Mouse (Mus musculus) forebrain, embryonic 12.5 days (tissue): ENCODE data around the gene Dnah2. TPM values are rescaled to one million over a fixed set of nuclear protein-coding genes. Genes with fewer than 3 reads are reported as not detected.
A peak's percentile ranks its signal among the peaks of the same experiment; 100 is the strongest.

Source experiments
- ATAC-seq: fragments of 200-750 bp; cut with Nextera tagmentation; 2 replicates; pipeline ENCODE4 v1.8.0; 2017; ENCODE audit warnings: moderate TSS enrichment; ENCODE audit not compliant: low FRiP score
- H3K27ac ChIP-seq: fragments of 300-500 bp; sonication (generic); 2 replicates; pipeline ENCODE4 v1.5.1; 2016; ENCODE audit warnings: mild to moderate bottlenecking
- H3K27me3 ChIP-seq: fragments of 300-500 bp; sonication (generic); 2 replicates; pipeline ENCODE4 v1.6.1; 2016; ENCODE audit warnings: mild to moderate bottlenecking
- H3K36me3 ChIP-seq: fragments of 300-500 bp; sonication (generic); replicated peaks from 2 replicates; pipeline ENCODE4 v1.6.1; 2016; ENCODE audit warnings: mild to moderate bottlenecking
- H3K4me1 ChIP-seq: fragments of 300-500 bp; sonication (generic); 2 replicates; pipeline ENCODE4 v1.6.1; 2016
- H3K4me2 ChIP-seq: fragments of 300-500 bp; sonication (generic); 2 replicates; pipeline ENCODE4 v1.6.1; 2016; ENCODE audit warnings: mild to moderate bottlenecking, moderate library complexity
- H3K4me3 ChIP-seq: fragments of 300-500 bp; sonication (generic); replicated peaks from 2 replicates; pipeline ENCODE4 v1.5.1; 2016; ENCODE audit warnings: mild to moderate bottlenecking
- H3K9ac ChIP-seq: fragments of 300-500 bp; sonication (generic); 2 replicates; pipeline ENCODE4 v1.6.1; 2016; ENCODE audit warnings: mild to moderate bottlenecking
- H3K9me3 ChIP-seq: fragments of 300-500 bp; sonication (generic); 2 replicates; pipeline ENCODE4 v1.6.1; 2016
- WGBS: fragments of 180-500 bp; shearing (Covaris S2); methylation state at CpG from one replicate; pipeline ENCODE4 v1.1.7; 2016; 5-methylcytosine and 5-hydroxymethylcytosine counted together
- polyA plus RNA-seq: library from polyadenylated mRNA; unstranded; fragments of >200 nt; fragmentation: Nextera tagmentation; extraction: Ambion mirVana; gene quantifications from 2 replicates; pipeline ENCODE4 v1.2.1, GENCODE M21; 2016

The Dnah2 gene
- polyA plus RNA-seq, 1 experiment from 2014 or later: 2.1 TPM

DNA sequence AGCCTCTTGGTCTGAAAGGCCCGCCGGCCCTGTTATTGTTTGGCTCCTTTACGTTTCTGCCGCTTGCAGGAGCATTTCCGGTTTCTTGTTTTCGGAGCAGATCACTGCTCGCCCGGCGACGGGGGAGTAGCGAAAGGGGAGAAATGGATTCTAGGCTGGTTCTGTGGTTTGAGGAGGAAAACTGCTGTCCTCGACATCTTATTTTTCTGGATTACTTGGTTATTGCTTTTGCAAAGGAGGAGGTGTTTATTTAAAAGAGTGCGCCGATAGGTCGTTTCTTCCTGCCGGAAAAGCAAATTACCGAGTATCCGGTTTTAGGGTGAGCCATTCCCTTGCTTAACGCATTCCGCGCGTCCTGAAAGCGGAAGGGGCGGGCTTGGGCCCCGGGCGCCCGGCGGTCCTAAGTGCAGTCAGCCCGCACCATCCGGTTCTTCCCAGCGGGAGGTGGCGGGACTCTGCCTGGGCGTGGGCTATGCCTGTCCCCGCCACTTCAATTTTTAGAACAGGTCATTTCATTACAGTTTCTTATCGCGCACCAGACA, 32.3 kb upstream of the Dnah2 start:
- ATAC-seq: peak; percentile 83
- Histone ChIP-seq H3K9me3 (no peaks in the 10 kb centered on the region), H3K4me1 (peaks cover 39% of the 10 kb centered on the region), H3K4me3 (peak overlapping the region; percentile 79), H3K36me3 (peaks cover 8% of the 10 kb centered on the region), H3K4me2 (peak overlapping the region; percentile 71), H3K27ac (peak overlapping the region; percentile 95), H3K9ac (peak overlapping the region; percentile 67), H3K27me3 (no peaks in the 10 kb centered on the region)
- under 1% methylated on average over 36 of the region's 36 CpGs for WGBS

GRCm38 (mm10) chr11:69580572-69581146, 31.7 kb upstream of the Dnah2 start:
- peak; percentile 6; the same call in 1 of the 2 replicates for ATAC-seq
- H3K27ac ChIP-seq: peak overlapping the region; percentile 95
- peak overlapping the region; percentile 71 for H3K4me2 ChIP-seq
- peak overlapping the region; percentile 79 for H3K4me3 ChIP-seq
- H3K4me1 ChIP-seq: peaks cover 43% of the 10 kb centered on the region
- WGBS: under 1% methylated on average over 25 of the region's 25 CpGs
- H3K36me3 ChIP-seq: peaks cover 12% of the 10 kb centered on the region
- H3K9ac ChIP-seq: peak overlapping the region; percentile 67
- H3K9me3 ChIP-seq: no peaks in the 10 kb centered on the region
- H3K27me3 ChIP-seq: no peaks in the 10 kb centered on the region

- Histone ChIP-seq H3K27me3 (no peaks in the 10 kb centered on the region), H3K9ac (peak within 1 kb of the TSS; percentile 90), H3K36me3 (peaks cover 12% of the 10 kb centered on the region), H3K9me3 (no peaks in the 10 kb centered on the region), H3K4me2 (peak within 1 kb of the TSS; percentile 84), H3K4me3 (peak within 1 kb of the TSS; percentile 79), H3K4me1 (peaks cover 48% of the 10 kb centered on the region), H3K27ac (peak within 1 kb of the TSS; percentile 95)
- 0% methylated on average over 13 of the region's 13 CpGs for WGBS
- peak; percentile 64 for ATAC-seq
Measured at GRCm38 (mm10) chr11:69580091-69580514, 31.2 kb upstream of the Dnah2 start, which contains the start of the genes Wrap53 and Trp53. Wrap53 (minus strand) TSS chr11:69580255. Trp53 (plus strand) TSS chr11:69580359.

DNA sequence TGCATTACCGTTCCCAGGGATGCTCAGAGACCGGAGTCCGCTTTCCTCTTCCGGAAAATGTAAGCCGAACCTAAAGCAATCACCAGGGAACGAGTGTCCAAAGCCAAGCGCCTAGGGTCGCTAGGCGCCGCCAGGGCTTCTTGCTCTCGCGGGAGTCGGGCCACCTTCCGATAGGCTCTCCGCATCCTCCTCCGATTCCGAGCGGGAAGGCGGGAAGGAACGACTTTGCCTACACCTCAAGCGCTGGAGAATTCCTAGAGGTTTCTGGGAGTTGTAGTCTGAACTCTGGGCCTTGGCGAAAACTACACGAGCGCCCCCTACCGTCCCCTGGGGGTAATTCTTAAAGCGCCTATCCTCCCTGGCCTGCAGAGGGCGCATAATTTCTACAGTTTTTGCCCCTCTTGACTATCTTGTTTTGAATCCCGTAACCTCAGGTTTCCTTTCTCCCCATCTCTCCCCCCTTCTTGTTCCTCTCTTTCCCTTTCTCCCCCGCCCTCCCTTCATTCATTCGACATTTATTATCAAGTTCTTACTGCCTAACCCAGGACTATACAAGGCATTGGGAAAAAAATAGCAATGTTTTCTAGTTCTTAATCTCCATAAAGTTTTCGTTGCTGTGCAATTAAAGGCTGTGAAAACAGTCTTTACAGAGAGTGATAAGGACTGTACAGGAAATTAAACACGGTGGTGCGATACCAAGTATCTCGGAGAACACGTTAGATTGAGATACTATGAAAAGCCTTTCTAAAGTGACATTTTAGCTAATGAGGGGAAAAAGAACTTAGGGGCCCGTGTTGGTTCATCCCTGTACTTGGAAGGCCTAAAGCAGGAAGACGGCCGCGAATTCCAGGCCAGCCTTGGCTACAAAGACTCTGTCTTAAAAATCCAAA, 30.5 kb upstream of the Dnah2 start:
- H3K4me1 ChIP-seq: peaks cover 53% of the 10 kb centered on the region
- H3K27me3 ChIP-seq: no peaks in the 10 kb centered on the region
- H3K36me3 ChIP-seq: peaks cover 14% of the 10 kb centered on the region
- peak overlapping the region; percentile 84 for H3K4me2 ChIP-seq
- H3K27ac ChIP-seq: peak overlapping the region; percentile 95
- WGBS: 2% methylated on average over 39 of the region's 39 CpGs
- H3K4me3 ChIP-seq: peak overlapping the region; percentile 79
- peak; percentile 89 for ATAC-seq
- H3K9me3 ChIP-seq: no peaks in the 10 kb centered on the region
- peak overlapping the region; percentile 90 for H3K9ac ChIP-seq

GRCm38 (mm10) chr11:69578301-69578700, 29.4 kb upstream of the Dnah2 start:
- ATAC-seq: no peak
- WGBS: 15% methylated on average over 15 of the region's 15 CpGs
- Histone ChIP-seq H3K9ac (peak overlapping the region; percentile 90), H3K27ac (no peak overlapping the region), H3K4me2 (peak overlapping the region; percentile 84), H3K4me1 (peaks cover 50% of the 10 kb centered on the region), H3K9me3 (no peaks in the 10 kb centered on the region), H3K4me3 (peak overlapping the region; percentile 79), H3K27me3 (no peaks in the 10 kb centered on the region), H3K36me3 (peaks cover 20% of the 10 kb centered on the region)

DNA sequence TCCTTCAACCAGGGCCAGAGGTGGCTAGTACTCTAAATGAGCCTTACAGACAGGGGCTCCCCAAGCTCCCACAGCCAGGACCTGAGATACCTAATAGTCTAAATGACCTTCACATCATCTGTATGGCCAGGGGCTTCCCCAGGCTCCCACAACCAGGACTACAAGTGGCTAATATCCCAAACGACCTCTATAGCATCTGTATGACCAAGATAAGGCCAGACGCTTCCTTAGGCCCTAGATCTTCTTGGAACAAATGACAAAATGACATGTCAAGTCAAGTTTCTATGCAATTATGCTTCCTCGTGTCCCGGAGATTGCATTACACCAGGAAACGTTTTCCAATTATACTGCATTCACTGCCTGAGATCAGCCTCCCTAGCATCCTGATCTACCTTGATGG, 27.4 kb upstream of the Dnah2 start:
- H3K4me3 ChIP-seq: no peak overlapping the region
- no peak overlapping the region for H3K27ac ChIP-seq
- H3K9me3 ChIP-seq: no peaks in the 10 kb centered on the region
- ATAC-seq: no peak
- H3K4me2 ChIP-seq: peak overlapping the region; percentile 6; the same call in 1 of the 2 replicates
- WGBS: 77% methylated on average over 5 of the region's 5 CpGs
- H3K4me1 ChIP-seq: peaks cover 41% of the 10 kb centered on the region
- H3K9ac ChIP-seq: no peak overlapping the region
- peaks cover 37% of the 10 kb centered on the region for H3K36me3 ChIP-seq
- H3K27me3 ChIP-seq: no peaks in the 10 kb centered on the region

DNA sequence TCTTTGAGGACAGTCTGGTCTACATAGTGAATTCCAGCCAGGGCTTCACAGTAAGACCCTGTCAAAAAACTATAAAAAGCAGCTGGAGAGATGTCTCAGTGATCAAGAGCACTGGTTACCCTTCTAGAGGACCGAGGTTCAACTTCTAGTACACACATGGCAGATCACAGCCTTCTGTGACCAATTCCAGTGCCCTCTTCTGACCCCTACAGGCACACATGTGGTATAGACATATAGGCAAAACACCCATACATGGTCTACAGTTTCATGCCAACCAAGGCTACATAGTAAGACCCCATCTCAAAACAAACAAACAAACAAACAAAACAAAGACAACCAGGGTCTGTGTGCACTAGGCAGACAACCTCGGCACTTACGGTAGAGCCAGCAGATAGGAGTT, 26.3 kb upstream of the Dnah2 start:
- Histone ChIP-seq H3K27me3 (no peaks in the 10 kb centered on the region), H3K4me1 (peaks cover 41% of the 10 kb centered on the region), H3K4me3 (no peak overlapping the region), H3K4me2 (no peak overlapping the region), H3K36me3 (peaks cover 48% of the 10 kb centered on the region), H3K9me3 (no peaks in the 10 kb centered on the region), H3K9ac (no peak overlapping the region), H3K27ac (no peak overlapping the region)
- ATAC-seq: no peak
- 73% methylated on average over 3 of the region's 3 CpGs for WGBS

DNA sequence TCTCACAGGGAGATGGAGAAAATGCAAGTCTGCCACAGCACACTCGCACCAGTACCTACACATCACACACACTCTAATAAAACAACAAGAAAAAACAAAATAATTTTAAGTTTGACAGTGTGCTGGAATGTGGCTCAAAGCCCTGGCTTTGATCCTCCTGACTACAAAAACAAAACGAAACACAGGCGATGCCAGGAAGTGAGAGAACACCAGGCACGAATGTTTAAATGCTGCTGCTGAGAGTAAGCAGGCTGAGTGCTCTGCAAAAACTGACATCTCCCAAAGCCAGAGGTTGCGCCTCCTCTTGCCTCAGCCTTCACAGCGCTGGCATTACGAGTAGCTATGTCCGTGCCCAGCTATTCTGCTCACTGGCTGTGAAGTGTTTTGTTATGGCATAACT, 16.2 kb upstream of the Dnah2 start:
- H3K9me3 ChIP-seq: no peaks in the 10 kb centered on the region
- H3K4me3 ChIP-seq: no peak overlapping the region
- no peak overlapping the region for H3K9ac ChIP-seq
- 0 out of 2 replicates have a peak, but pooled peaks cover 12% of the 10 kb centered on the region for H3K27me3 ChIP-seq
- 0 out of 2 replicates have a peak overlapping the region, but pooled peaks have one; percentile 50 for H3K27ac ChIP-seq
- peaks cover 27% of the 10 kb centered on the region for H3K4me1 ChIP-seq
- whole genome bisulfite sequencing: 86% methylated on average over 8 of the region's 8 CpGs
- H3K4me2 ChIP-seq: no peak overlapping the region
- no peak for ATAC-seq
- peaks cover 74% of the 10 kb centered on the region for H3K36me3 ChIP-seq

DNA sequence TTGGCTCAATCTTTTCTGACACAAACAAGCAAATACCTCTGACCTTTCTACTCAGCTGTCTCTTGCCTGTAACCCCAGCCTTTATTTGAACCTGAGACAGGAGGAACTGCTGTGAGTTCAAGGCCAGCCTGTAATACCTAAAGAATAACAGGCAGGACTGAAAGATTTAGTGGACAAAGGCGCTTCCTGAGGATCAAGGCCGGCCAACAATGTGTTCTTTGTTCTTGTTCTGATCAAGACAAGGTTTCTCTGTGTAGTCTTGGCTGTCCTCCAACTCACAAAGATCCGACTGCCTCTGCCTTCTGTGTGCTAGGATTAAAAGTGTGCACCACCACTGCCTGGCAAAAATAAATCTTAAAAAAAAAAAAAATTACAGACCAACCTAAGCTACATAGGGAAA, 15.5 kb upstream of the Dnah2 start:
- peaks cover 67% of the 10 kb centered on the region for H3K36me3 ChIP-seq

GRCm38 (mm10) chr11:69563373-69563772, 14.5 kb upstream of the Dnah2 start:
- no peak overlapping the region for H3K9ac ChIP-seq
- no peak overlapping the region for H3K4me3 ChIP-seq
- 89% methylated on average over 13 of the region's 13 CpGs for WGBS
- no peak overlapping the region for H3K27ac ChIP-seq
- H3K36me3 ChIP-seq: peaks cover 62% of the 10 kb centered on the region
- H3K4me1 ChIP-seq: peaks cover 43% of the 10 kb centered on the region
- H3K27me3 ChIP-seq: 0 out of 2 replicates have a peak, but pooled peaks cover 12% of the 10 kb centered on the region
- ATAC-seq: no peak
- no peaks in the 10 kb centered on the region for H3K9me3 ChIP-seq
- no peak overlapping the region for H3K4me2 ChIP-seq

More for the DNA sequence above, 15.5 kb upstream of the Dnah2 start:
- H3K27me3 ChIP-seq: 0 out of 2 replicates have a peak, but pooled peaks cover 12% of the 10 kb centered on the region
- no peaks in the 10 kb centered on the region for H3K9me3 ChIP-seq
- peak overlapping the region; percentile 50; the same call in 1 of the 2 replicates for H3K27ac ChIP-seq
- ATAC-seq: no peak
- no peak overlapping the region for H3K9ac ChIP-seq
- no peak overlapping the region for H3K4me3 ChIP-seq
- 33% methylated on average over 3 of the region's 3 CpGs for WGBS
- peaks cover 33% of the 10 kb centered on the region for H3K4me1 ChIP-seq
- no peak overlapping the region for H3K4me2 ChIP-seq

DNA sequence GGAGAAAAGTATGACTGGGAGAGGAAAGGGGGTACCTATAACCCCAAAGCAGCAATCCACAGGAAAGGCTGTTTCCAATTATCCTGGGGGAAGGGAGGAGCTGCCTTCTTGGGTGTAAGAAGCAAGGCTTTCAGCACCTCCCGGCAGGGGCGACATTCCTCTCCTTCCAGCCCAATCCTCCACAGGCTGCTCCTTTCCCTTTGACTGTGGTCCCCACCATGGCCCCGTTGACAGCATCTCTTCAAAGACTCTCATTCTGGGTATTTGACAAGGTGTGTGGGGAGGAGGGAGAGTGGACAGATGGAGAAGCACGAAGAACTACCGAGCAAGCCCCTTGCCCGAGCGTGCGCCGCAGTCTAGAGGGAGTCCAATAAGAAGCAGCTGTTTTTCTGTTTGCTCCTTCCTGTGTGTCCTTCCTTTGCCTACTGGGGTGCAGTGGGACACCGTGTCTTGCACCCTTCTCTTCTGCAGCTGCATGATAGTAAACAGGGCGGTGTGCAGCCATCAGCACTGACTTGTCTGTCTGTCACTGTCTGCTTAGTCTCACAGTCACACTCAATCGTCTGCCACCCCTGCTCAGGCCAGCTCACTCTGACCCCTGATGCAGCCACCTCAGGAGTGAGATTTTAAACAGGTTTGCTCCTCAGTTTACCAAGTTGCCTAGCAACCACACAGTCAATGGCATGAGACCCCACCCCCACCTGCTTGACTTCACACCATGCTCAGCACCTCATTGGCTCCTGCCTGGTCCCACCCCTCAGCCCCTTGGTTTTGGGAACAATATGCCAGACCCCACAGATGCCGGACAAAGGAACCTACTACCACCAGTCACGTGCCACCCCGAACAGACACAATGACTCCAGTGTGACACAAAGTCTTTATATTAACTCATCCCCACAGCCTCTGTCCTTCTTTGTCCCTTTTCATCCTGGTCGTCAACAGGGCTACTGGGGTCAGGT, 12.3 kb upstream of the Dnah2 start:
- peak overlapping the region; percentile 90 for H3K27ac ChIP-seq
- H3K4me1 ChIP-seq: peaks cover 65% of the 10 kb centered on the region
- H3K27me3 ChIP-seq: 0 out of 2 replicates have a peak, but pooled peaks cover 12% of the 10 kb centered on the region
- H3K9ac ChIP-seq: peak overlapping the region; percentile 96
- 15% methylated on average over 16 of the region's 16 CpGs for WGBS
- peaks cover 51% of the 10 kb centered on the region for H3K36me3 ChIP-seq
- H3K4me2 ChIP-seq: peak overlapping the region; percentile 97
- peak; percentile 59 for ATAC-seq
- H3K9me3 ChIP-seq: no peaks in the 10 kb centered on the region
- H3K4me3 ChIP-seq: peak overlapping the region; percentile 78; the same call in 1 of the 2 replicates
